Mouse (Mus musculus): Measurements from ENCODE around the gene Eral1. TPM values are rescaled to one million over a fixed set of nuclear protein-coding genes. Genes with fewer than 3 reads are reported as not detected.
A peak's percentile ranks its signal among the peaks of the same experiment; 100 is the strongest.

Eral1 gene
- polyA plus RNA-seq, 1 experiment from 2014 or later, result 33.5 TPM

DNA sequence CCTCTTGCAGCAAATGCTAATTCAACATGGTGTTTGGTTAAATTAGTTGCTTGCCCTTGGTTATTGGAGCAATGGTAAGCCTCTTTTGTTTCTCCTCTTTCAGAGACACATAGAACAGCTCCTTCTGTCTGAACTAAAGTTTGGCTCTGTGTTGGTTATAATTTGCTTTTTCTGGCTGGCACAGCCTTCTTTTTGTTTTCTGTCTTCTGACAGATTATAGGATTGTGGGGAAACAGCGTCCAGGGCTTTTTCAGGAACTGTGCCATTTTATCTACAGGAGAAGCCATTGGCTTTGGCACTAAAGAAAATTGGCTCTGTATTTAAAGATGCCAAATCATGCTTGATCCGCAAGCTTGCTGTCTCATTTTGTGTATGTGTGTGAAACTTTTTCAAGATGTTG lies 33.4 kb upstream of the Eral1 start:
- 59% methylated on average over 2 of the region's 2 CpGs for WGBS
- Histone ChIP-seq H3K27ac (no peak overlapping the region), H3K4me2 (no peak overlapping the region), H3K9ac (no peak overlapping the region), H3K27me3 (replicated peaks) (no peaks in the 10 kb centered on the region), H3K4me1 (peaks cover 36% of the 10 kb centered on the region), H3K36me3 (replicated peaks) (no peaks in the 10 kb centered on the region), H3K4me3 (no peak overlapping the region), H3K9me3 (no peaks in the 10 kb centered on the region)
- no peak for ATAC-seq (replicated peaks)

DNA sequence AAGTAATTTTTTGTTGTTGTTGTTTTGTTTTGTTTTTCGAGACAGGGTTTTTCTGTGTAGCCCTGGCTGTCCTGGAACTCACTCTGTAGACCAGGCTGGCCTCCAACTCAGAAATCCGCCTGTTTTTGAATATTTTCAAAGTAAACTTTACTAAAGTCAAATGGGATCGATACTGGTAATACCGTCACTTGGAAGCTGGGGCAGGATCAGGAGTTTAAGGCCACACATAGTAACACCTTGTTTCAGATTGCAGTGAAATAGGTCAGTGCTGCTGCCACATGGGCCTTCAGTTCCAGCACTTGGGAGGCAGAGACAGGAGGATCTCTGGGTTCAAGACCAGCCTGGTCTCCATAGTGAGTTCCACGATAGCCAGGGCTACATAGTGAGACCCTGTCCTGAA lies 24.3 kb upstream of the Eral1 start:
- H3K4me1 ChIP-seq, result 0 out of 2 replicates have a peak, but pooled peaks cover 4% of the 10 kb centered on the region
- no peaks in the 10 kb centered on the region for H3K9me3 ChIP-seq
- WGBS, result 94% methylated on average over 5 of the region's 5 CpGs
- H3K4me3 ChIP-seq, result no peak overlapping the region
- H3K36me3 ChIP-seq (replicated peaks), result no peaks in the 10 kb centered on the region
- H3K9ac ChIP-seq, result no peak overlapping the region
- ATAC-seq (replicated peaks), result no peak
- H3K27ac ChIP-seq, result no peak overlapping the region
- no peaks in the 10 kb centered on the region for H3K27me3 ChIP-seq (replicated peaks)
- no peak overlapping the region for H3K4me2 ChIP-seq

GRCm38 (mm10) chr11:78102958-78103747 lies 23.0 kb upstream of the Eral1 start:
- Histone ChIP-seq H3K4me1 (peaks cover 8% of the 10 kb centered on the region; the same call in 1 of the 2 replicates), H3K27ac (no peak overlapping the region), H3K4me2 (no peak overlapping the region), H3K4me3 (no peak overlapping the region), H3K9me3 (no peaks in the 10 kb centered on the region), H3K36me3 (replicated peaks) (no peaks in the 10 kb centered on the region), H3K27me3 (replicated peaks) (no peaks in the 10 kb centered on the region), H3K9ac (no peak overlapping the region)
- WGBS, result 71% methylated on average over 5 of the region's 5 CpGs
- ATAC-seq (replicated peaks), result no peak

GRCm38 (mm10) chr11:78102142-78102541 lies 22.0 kb upstream of the Eral1 start:
- ATAC-seq (replicated peaks), result no peak
- Histone ChIP-seq H3K4me3 (no peak overlapping the region), H3K9me3 (no peaks in the 10 kb centered on the region), H3K27me3 (replicated peaks) (no peaks in the 10 kb centered on the region), H3K36me3 (replicated peaks) (no peaks in the 10 kb centered on the region), H3K4me2 (no peak overlapping the region), H3K4me1 (peaks cover 16% of the 10 kb centered on the region), H3K27ac (no peak overlapping the region), H3K9ac (no peak overlapping the region)
- WGBS, result 91% methylated on average over 5 of the region's 5 CpGs

- Histone ChIP-seq H3K4me3 (no peak overlapping the region), H3K27me3 (replicated peaks) (no peaks in the 10 kb centered on the region), H3K27ac (no peak overlapping the region), H3K9me3 (no peaks in the 10 kb centered on the region), H3K9ac (no peak overlapping the region), H3K4me1 (peaks cover 29% of the 10 kb centered on the region), H3K36me3 (replicated peaks) (no peaks in the 10 kb centered on the region), H3K4me2 (no peak overlapping the region)
- WGBS, result 89% methylated on average over 11 of the region's 11 CpGs
- ATAC-seq (replicated peaks), result no peak
These were observed 20.6 kb upstream of the Eral1 start for GRCm38 (mm10) chr11:78100746-78101145.

DNA sequence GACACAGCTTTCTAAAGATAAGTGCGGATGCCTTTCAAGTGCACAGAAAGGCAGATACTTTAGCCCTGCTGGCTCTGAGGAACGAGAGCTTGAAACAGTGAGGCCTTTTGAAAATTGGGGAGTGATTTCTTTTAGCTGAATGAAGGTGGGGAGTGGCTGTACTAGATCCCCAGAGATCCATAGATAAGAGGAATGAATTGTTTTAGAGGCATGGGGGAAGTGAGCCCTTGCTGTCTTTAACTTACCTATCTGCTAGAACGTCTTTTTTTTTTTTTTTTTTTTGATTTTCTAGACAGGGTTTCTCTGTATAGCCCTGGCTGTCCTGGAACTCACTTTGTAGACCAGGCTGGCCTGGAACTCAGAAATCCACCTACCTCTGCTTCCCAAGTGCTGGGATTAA lies 16.9 kb upstream of the Eral1 start:
- Histone ChIP-seq H3K27me3 (replicated peaks) (no peaks in the 10 kb centered on the region), H3K36me3 (replicated peaks) (no peaks in the 10 kb centered on the region), H3K4me3 (no peak overlapping the region), H3K9ac (no peak overlapping the region), H3K27ac (no peak overlapping the region), H3K4me2 (peak overlapping the region; percentile 29), H3K4me1 (peaks cover 35% of the 10 kb centered on the region), H3K9me3 (no peaks in the 10 kb centered on the region)
- ATAC-seq (replicated peaks), result no peak
- 52% methylated on average over 3 of the region's 3 CpGs for WGBS

DNA sequence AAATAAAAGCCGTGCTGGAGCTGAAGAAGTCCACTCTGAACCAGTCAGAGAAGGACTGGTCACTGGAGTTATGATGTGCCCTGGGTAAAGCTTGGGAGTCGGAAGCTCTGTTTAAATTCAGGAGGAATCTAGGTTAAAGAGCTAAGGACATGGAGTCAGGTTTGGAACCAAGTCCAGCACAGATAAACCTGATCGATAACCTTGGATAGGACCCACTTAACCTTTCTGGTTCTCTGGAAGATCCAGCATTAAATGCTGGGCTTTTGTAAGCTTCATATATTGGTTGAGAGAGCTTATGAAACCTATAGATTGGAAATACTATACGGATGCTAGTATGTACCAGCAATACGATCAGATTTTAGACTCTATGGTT lies 14.9 kb upstream of the Eral1 start:
- Histone ChIP-seq H3K4me2 (peak overlapping the region; percentile 77), H3K27me3 (replicated peaks) (0 out of 2 replicates have a peak, but pooled peaks cover 3% of the 10 kb centered on the region), H3K4me1 (peaks cover 31% of the 10 kb centered on the region), H3K4me3 (peak overlapping the region; percentile 94), H3K9ac (peak overlapping the region; percentile 88), H3K36me3 (replicated peaks) (no peaks in the 10 kb centered on the region), H3K27ac (peak overlapping the region; percentile 88), H3K9me3 (no peaks in the 10 kb centered on the region)
- 25% methylated on average over 5 of the region's 5 CpGs for WGBS
- ATAC-seq (replicated peaks), result no peak

GRCm38 (mm10) chr11:78094504-78095143 lies 14.4 kb upstream of the Eral1 start, which contains the start of gene Fam222b:
Gene Fam222b (plus strand): TSS chr11:78094660.
- Histone ChIP-seq H3K4me3 (peak within 1 kb of the TSS; percentile 94), H3K4me1 (peaks cover 31% of the 10 kb centered on the region), H3K36me3 (replicated peaks) (no peaks in the 10 kb centered on the region), H3K9me3 (no peaks in the 10 kb centered on the region), H3K4me2 (peak within 1 kb of the TSS; percentile 77), H3K27me3 (replicated peaks) (0 out of 2 replicates have a peak, but pooled peaks cover 3% of the 10 kb centered on the region), H3K9ac (peak within 1 kb of the TSS; percentile 88), H3K27ac (peak within 1 kb of the TSS; percentile 88)
- under 1% methylated on average over 38 of the region's 38 CpGs for WGBS
- ATAC-seq (replicated peaks), result peak; percentile 94

DNA sequence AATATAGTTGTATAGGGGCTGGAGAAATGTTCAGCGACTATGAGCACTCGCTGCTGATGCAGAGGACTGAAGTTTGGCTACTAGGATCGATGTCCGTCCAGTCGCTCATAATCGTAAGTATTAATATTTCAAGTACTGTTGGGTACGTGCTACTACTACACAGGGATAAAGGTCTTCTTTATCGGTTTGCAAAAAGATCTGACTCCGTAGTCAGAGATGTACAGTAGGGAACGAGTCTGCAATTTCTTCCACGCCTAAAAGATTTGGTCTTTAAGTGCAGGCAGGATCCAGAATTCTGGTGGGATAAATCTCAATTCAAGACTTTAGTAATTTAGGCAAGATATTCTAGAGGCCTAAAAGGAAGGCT lies 13.9 kb upstream of the Eral1 start:
- WGBS, result 54% methylated on average over 11 of the region's 11 CpGs
- Histone ChIP-seq H3K27me3 (replicated peaks) (0 out of 2 replicates have a peak, but pooled peaks cover 3% of the 10 kb centered on the region), H3K27ac (peak overlapping the region; percentile 88), H3K9ac (peak overlapping the region; percentile 88), H3K4me1 (peaks cover 31% of the 10 kb centered on the region), H3K36me3 (replicated peaks) (no peaks in the 10 kb centered on the region), H3K4me2 (peak overlapping the region; percentile 77), H3K9me3 (no peaks in the 10 kb centered on the region), H3K4me3 (peak overlapping the region; percentile 94)
- ATAC-seq (replicated peaks), result peak; percentile 69

DNA sequence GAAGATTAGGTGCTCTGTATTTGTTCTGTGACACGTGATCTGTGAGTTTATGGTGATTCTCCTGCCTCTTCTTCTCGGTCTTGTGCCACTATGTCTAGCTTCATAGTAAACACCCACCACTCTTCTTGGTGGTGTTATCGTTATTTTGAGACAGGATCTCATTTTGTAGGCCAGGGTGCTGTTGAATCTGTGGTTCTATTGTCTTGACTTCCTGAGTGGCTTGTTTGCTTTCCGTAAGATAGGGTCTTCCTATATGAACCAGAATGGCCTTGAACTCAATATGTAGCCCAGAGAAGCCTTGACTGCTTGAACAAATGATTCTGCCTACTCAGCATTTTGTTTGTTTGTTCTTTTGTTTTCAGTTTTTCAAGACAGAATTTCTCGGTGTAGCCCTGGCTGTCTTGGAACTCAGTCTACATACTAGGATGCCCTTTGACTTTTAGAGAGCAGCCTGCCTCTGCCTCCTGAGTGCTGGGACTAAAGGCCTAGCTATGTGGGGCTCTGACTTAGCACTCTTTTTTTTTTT lies 7.6 kb upstream of the Eral1 start:
- no peak overlapping the region for H3K27ac ChIP-seq
- peaks cover 7% of the 10 kb centered on the region for H3K27me3 ChIP-seq (replicated peaks)
- no peaks in the 10 kb centered on the region for H3K36me3 ChIP-seq (replicated peaks)
- H3K9ac ChIP-seq, result no peak overlapping the region
- WGBS, result 85% methylated on average over 5 of the region's 5 CpGs
- no peak overlapping the region for H3K4me2 ChIP-seq
- ATAC-seq (replicated peaks), result no peak
- no peaks in the 10 kb centered on the region for H3K4me1 ChIP-seq
- no peaks in the 10 kb centered on the region for H3K9me3 ChIP-seq
- H3K4me3 ChIP-seq, result no peak overlapping the region

DNA sequence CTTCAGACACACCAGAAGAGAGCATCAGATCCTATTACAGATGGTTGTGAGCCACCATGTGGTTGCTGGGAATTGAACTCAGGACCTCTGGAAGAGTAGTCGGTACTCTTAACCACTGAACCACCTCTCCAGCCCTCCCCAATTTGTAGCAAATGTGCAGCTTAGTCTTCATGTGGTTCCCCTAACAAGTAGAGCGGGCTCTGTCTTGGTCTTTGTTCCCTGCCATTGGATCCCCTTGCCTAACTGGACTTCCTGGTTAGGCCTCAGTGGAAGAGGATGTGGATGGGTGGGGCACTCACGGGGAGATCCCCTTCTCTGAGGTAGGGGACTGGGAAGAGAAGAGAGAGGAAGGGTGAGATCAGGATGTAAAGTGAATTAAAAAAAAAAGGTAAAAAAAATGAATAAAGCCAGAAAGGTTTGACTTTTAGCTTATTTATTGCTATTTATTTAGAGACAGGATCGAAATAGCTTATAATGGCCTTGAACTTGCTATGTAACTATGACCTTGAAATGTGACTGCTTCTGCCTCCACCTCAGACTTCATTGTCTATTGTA lies 6.8 kb upstream of the Eral1 start:
- no peak overlapping the region for H3K4me2 ChIP-seq
- no peaks in the 10 kb centered on the region for H3K4me1 ChIP-seq
- H3K9ac ChIP-seq, result no peak overlapping the region
- no peaks in the 10 kb centered on the region for H3K36me3 ChIP-seq (replicated peaks)
- no peak overlapping the region for H3K4me3 ChIP-seq
- 77% methylated on average over 4 of the region's 4 CpGs for WGBS
- H3K27ac ChIP-seq, result no peak overlapping the region
- peaks cover 7% of the 10 kb centered on the region for H3K27me3 ChIP-seq (replicated peaks)
- no peak for ATAC-seq (replicated peaks)
- H3K9me3 ChIP-seq, result no peaks in the 10 kb centered on the region

- 36% methylated on average over 1 of the region's 1 CpGs for WGBS
- Histone ChIP-seq H3K36me3 (replicated peaks) (no peaks in the 10 kb centered on the region), H3K27me3 (replicated peaks) (peaks cover 5% of the 10 kb centered on the region), H3K27ac (no peak overlapping the region), H3K9ac (no peak overlapping the region), H3K4me3 (no peak overlapping the region), H3K4me1 (peaks cover 16% of the 10 kb centered on the region), H3K9me3 (no peaks in the 10 kb centered on the region), H3K4me2 (no peak overlapping the region)
- no peak for ATAC-seq (replicated peaks)
These were observed 3.4 kb upstream of the Eral1 start for GRCm38 (mm10) chr11:78083595-78083994.
